In the genomic region with DNA sequence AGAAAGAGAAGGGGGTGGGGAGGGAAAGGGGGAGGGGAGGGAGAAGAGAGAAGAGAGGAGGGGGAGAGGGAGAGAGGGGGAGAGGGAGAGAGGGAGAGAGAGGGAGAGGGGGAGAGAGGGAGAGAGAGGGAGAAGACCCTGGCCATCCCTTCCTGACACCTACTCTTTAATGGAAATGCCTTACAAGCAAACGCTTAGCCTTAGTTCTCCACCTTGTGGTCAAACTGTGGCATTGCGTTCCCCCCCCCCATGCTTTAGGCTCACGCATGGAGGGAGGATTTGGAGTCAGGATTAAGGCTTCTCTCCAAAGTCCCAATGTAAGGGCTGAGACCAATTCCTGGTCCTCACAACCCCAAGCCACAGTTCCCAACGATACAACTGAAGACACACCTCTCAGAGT, we compare ENCODE assay signal across 10 mouse cellular contexts. TPM values are rescaled to one million over a fixed set of nuclear protein-coding genes. Genes with fewer than 3 reads are reported as not detected.
DNase-seq lines count a peak whose midpoint lies in the region; ATAC-seq and TF ChIP-seq lines count a peak whose summit lies in the region.
"Had no signal": no experiment of that assay in that cellular context is flagged by ENCODE, and none has a peak within 500 bp of the region (broad histone marks: within the 10 kb centered on the region; RNA-seq: fewer than 3 reads in every experiment).

No protein-coding gene starts in this region.

- no peaks in the 10 kb centered on the region for H3K27me3 ChIP-seq in hindbrain, embryonic 11.5 days (ENCODE audit: control insufficient read depth, insufficient read depth, low read length)
- no peaks in the 10 kb centered on the region for H3K27me3 ChIP-seq in hindbrain, embryonic 13.5 days
- H3K27me3 ChIP-seq in E14TG2a.4 (ENCODE audit: insufficient read depth, low read length) = peaks cover 5% of the 10 kb centered on the region; the same call in 1 of the 2 replicates
- H3K27me3 ChIP-seq in midbrain, embryonic 12.5 days = no peaks in the 10 kb centered on the region
- H3K27me3 ChIP-seq: embryonic facial prominence, embryonic 13.5 days; liver, embryonic 13.5 days had no signal

- H3K36me3 ChIP-seq in hindbrain, embryonic 11.5 days (ENCODE audit: control insufficient read depth, insufficient read depth, low read length) = no peaks in the 10 kb centered on the region
- H3K36me3 ChIP-seq in hindbrain, embryonic 13.5 days = no peaks in the 10 kb centered on the region
- H3K36me3 ChIP-seq in E14TG2a.4 (ENCODE audit: insufficient read depth, low read length) = no peaks in the 10 kb centered on the region
- no peaks in the 10 kb centered on the region for H3K36me3 ChIP-seq in midbrain, embryonic 12.5 days
- H3K36me3 ChIP-seq: embryonic facial prominence, embryonic 13.5 days; liver, embryonic 13.5 days had no signal

- WGBS in hindbrain, embryonic 11.5 days = 5% methylated on average over 4 of the region's 4 CpGs
- WGBS in hindbrain, embryonic 13.5 days = 10% methylated on average over 4 of the region's 4 CpGs
- 0% methylated on average over 4 of the region's 4 CpGs for WGBS in midbrain, embryonic 12.5 days

- no peak for TF ChIP-seq POLR2A in brain, embryonic 14.5 days (IDR thresholded peaks at IDR 0.05; ENCODE audit: borderline replicate concordance, extremely low read depth, insufficient read depth, insufficient read length, poor library complexity, severe bottlenecking)

- DNase-seq in hindbrain, embryonic 11.5 days (ENCODE audit: low spot score) = peak; percentile 83
- peak; percentile 80 for DNase-seq in brain, embryonic 14.5 days (ENCODE audit: low read depth)
- peak; percentile 47 for DNase-seq in hindlimb bud, embryonic 11.5 days (ENCODE audit: extremely low spot score, low read depth, low spot score)
- DNase-seq in right cerebral cortex, postnatal 25 days = no peak
- DNase-seq in urinary bladder, postnatal 25 days (ENCODE audit: low spot score) = no peak
- DNase-seq: liver, embryonic 13.5 days had no signal

- H3K4me3 ChIP-seq in hindbrain, embryonic 11.5 days (ENCODE audit: low read depth, low read length) = no peak overlapping the region
- no peak overlapping the region for H3K4me3 ChIP-seq in hindbrain, embryonic 13.5 days
- no peak overlapping the region for H3K4me3 ChIP-seq in E14TG2a.4 (replicated peaks; ENCODE audit: low read length)
- no peak overlapping the region for H3K4me3 ChIP-seq in midbrain, embryonic 12.5 days
- H3K4me3 ChIP-seq: embryonic facial prominence, embryonic 13.5 days; liver, embryonic 13.5 days had no signal

- ATAC-seq in hindbrain, embryonic 11.5 days (ENCODE audit: low FRiP score) = no peak
- ATAC-seq in hindbrain, embryonic 13.5 days (ENCODE audit: low FRiP score) = no peak
- peak; percentile 54; the same call in 1 of the 2 replicates for ATAC-seq in midbrain, embryonic 12.5 days (ENCODE audit: low FRiP score, low read depth)

- no peaks in the 10 kb centered on the region for H3K4me1 ChIP-seq in hindbrain, embryonic 11.5 days (replicated peaks; ENCODE audit: control insufficient read depth, insufficient read depth, low read length)
- H3K4me1 ChIP-seq in hindbrain, embryonic 13.5 days (replicated peaks) = no peaks in the 10 kb centered on the region
- H3K4me1 ChIP-seq in E14TG2a.4 (replicated peaks; ENCODE audit: low read depth, low read length) = peaks cover 58% of the 10 kb centered on the region
- no peaks in the 10 kb centered on the region for H3K4me1 ChIP-seq in midbrain, embryonic 12.5 days
- H3K4me1 ChIP-seq: embryonic facial prominence, embryonic 13.5 days had no signal

- H3K4me2 ChIP-seq in hindbrain, embryonic 11.5 days (replicated peaks; ENCODE audit: low read depth, low read length) = no peak overlapping the region
- H3K4me2 ChIP-seq in hindbrain, embryonic 13.5 days = no peak overlapping the region
- no peak overlapping the region for H3K4me2 ChIP-seq in midbrain, embryonic 12.5 days (replicated peaks)
- H3K4me2 ChIP-seq: embryonic facial prominence, embryonic 13.5 days; liver, embryonic 13.5 days had no signal

- no peak overlapping the region for H3K27ac ChIP-seq in hindbrain, embryonic 11.5 days (ENCODE audit: low read depth, low read length)
- no peak overlapping the region for H3K27ac ChIP-seq in hindbrain, embryonic 13.5 days
- no peak overlapping the region for H3K27ac ChIP-seq in midbrain, embryonic 12.5 days (replicated peaks)
- H3K27ac ChIP-seq: embryonic facial prominence, embryonic 13.5 days; liver, embryonic 13.5 days had no signal

- peak; percentile 55 for TF ChIP-seq CTCF in E14TG2a.4 (conservative IDR thresholded peaks at IDR 0.05; ENCODE audit: low read length)
- TF ChIP-seq CTCF in brain, embryonic 14.5 days (IDR thresholded peaks at IDR 0.05; ENCODE audit: borderline replicate concordance, extremely low read depth, insufficient read depth, insufficient read length) = peak; percentile 88

- H3K9ac ChIP-seq in hindbrain, embryonic 11.5 days (ENCODE audit: low read depth, low read length) = no peak overlapping the region
- H3K9ac ChIP-seq in hindbrain, embryonic 13.5 days = no peak overlapping the region
- no peak overlapping the region for H3K9ac ChIP-seq in midbrain, embryonic 12.5 days (replicated peaks)
- H3K9ac ChIP-seq: embryonic facial prominence, embryonic 13.5 days; liver, embryonic 13.5 days had no signal

- H3K9me3 ChIP-seq in hindbrain, embryonic 11.5 days (ENCODE audit: control insufficient read depth, low read length) = no peaks in the 10 kb centered on the region
- no peaks in the 10 kb centered on the region for H3K9me3 ChIP-seq in hindbrain, embryonic 13.5 days
- H3K9me3 ChIP-seq in E14TG2a.4 (ENCODE audit: low read length) = no peaks in the 10 kb centered on the region
- no peaks in the 10 kb centered on the region for H3K9me3 ChIP-seq in midbrain, embryonic 12.5 days
- H3K9me3 ChIP-seq: embryonic facial prominence, embryonic 13.5 days; liver, embryonic 13.5 days had no signal

RNA-seq across cellular contexts. Expression of a gene that starts 29.0 kb away (rescaled TPM):
- 0.31 TPM in 1 of 2 replicates, not detected in the other for polyA plus RNA-seq in hindbrain, embryonic 11.5 days (2014; fragmentation: Nextera tagmentation; extraction: Ambion mirVana)
- 0.40 TPM in 1 of 2 replicates, not detected in the other for polyA plus RNA-seq in hindbrain, embryonic 13.5 days (2015; fragmentation: Nextera tagmentation; extraction: Ambion mirVana)
- 0.37 and 0.57 TPM in 2 replicates for polyA plus RNA-seq in brain, embryonic 14.5 days (2012; rRNA removed)
- polyA plus RNA-seq in midbrain, embryonic 12.5 days (2016; fragmentation: Nextera tagmentation; extraction: Ambion mirVana) = 0.45 and 0.47 TPM in 2 replicates
- polyA plus RNA-seq: liver, embryonic 13.5 days had no signal

RNA-seq across cellular contexts. Expression of a gene that starts 42.9 kb away (rescaled TPM):
- 0.56 and 0.97 TPM in 2 replicates for polyA plus RNA-seq in hindbrain, embryonic 11.5 days (2014; fragmentation: Nextera tagmentation; extraction: Ambion mirVana)
- polyA plus RNA-seq in hindbrain, embryonic 13.5 days (2015; fragmentation: Nextera tagmentation; extraction: Ambion mirVana) = 1.6 and 1.9 TPM in 2 replicates
- not detected in 2 replicates for polyA plus RNA-seq in brain, embryonic 14.5 days (2012; rRNA removed)
- 2.4 and 2.6 TPM in 2 replicates for polyA plus RNA-seq in midbrain, embryonic 12.5 days (2016; fragmentation: Nextera tagmentation; extraction: Ambion mirVana)

RNA-seq across cellular contexts. Expression of a gene that starts 48.1 kb away (rescaled TPM):
- polyA plus RNA-seq in hindbrain, embryonic 11.5 days (2014; fragmentation: Nextera tagmentation; extraction: Ambion mirVana) = 2.5 and 2.8 TPM in 2 replicates
- 0.28 and 0.66 TPM in 2 replicates for polyA plus RNA-seq in hindbrain, embryonic 13.5 days (2015; fragmentation: Nextera tagmentation; extraction: Ambion mirVana)
- polyA plus RNA-seq in brain, embryonic 14.5 days (2012; rRNA removed) = 5.2 and 15.7 TPM in 2 replicates
- polyA plus RNA-seq in midbrain, embryonic 12.5 days (2016; fragmentation: Nextera tagmentation; extraction: Ambion mirVana) = 2.9 and 3.1 TPM in 2 replicates
- polyA plus RNA-seq: liver, embryonic 13.5 days had no signal

Comparison
In these comparisons a context has a peak if more than half of its experiments do, and no peak if none do; other contexts are left out.
1. DNase-seq: peak in hindbrain, embryonic 11.5 days (single experiment), brain, embryonic 14.5 days (single experiment) and hindlimb bud, embryonic 11.5 days (single experiment); none in right cerebral cortex, postnatal 25 days (single experiment) and urinary bladder, postnatal 25 days (single experiment).